Mouse (Mus musculus): Measurements from ENCODE around the gene Wnt3a.

DNA sequence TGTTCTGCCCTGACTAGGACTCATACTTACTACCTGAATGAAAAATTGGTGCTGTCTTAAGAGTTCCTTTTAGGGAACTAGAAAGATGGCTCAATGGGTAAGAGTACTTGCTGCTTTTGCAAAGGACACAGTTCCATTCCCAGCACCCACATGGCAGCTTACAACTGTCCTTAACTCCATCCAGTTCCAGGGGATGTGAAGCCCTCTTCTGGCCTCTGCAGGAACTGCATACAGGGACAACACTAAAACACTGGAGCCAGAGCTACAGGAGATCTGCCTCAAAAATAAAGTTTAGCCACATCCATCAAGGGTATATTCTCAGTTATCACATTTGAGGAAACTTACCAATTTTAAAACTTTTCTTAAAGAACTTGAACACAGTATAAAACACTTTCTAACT lies 71.5 kb downstream of the Wnt3a start:
- TF ChIP-seq CTCF (IDR thresholded peaks at IDR 0.05; ENCODE audit: borderline replicate concordance, control insufficient read depth, extremely low read depth, insufficient read depth, low read length, poor library complexity) (no peak), POLR2A (IDR thresholded peaks at IDR 0.05; ENCODE audit: control insufficient read depth, extremely low read depth, insufficient read depth, low read length, poor library complexity) (no peak)

All from thymus, adult 2 months (tissue).